Mouse (Mus musculus): Measurements from ENCODE around the gene Bsn. TPM values are rescaled to one million over a fixed set of nuclear protein-coding genes. Genes with fewer than 3 reads are reported as not detected.

Bsn gene
- total RNA-seq, 2 experiments from 2014 or later, result 0.07 to 0.11 TPM

DNA sequence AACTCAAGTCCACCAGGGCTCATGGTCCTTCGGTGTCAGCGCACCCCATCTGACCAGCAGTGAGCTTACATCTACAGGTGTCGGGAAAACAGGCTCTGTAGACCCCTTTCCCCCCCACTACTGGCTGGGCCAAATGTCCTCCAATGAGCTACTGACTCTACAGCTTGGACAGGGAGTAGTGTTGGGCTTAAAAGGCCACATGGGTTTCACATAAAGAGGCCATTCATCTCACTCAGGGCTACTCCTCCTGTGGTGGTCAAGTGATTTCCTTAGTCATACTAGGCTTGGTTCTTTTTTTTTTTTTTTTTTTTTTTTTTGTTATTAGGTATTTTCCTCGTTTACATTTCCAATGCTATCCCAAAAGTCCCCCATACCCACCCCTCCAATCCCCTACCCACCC lies 66.3 kb downstream of the Bsn start:
- DNase-seq, result no peak

DNA sequence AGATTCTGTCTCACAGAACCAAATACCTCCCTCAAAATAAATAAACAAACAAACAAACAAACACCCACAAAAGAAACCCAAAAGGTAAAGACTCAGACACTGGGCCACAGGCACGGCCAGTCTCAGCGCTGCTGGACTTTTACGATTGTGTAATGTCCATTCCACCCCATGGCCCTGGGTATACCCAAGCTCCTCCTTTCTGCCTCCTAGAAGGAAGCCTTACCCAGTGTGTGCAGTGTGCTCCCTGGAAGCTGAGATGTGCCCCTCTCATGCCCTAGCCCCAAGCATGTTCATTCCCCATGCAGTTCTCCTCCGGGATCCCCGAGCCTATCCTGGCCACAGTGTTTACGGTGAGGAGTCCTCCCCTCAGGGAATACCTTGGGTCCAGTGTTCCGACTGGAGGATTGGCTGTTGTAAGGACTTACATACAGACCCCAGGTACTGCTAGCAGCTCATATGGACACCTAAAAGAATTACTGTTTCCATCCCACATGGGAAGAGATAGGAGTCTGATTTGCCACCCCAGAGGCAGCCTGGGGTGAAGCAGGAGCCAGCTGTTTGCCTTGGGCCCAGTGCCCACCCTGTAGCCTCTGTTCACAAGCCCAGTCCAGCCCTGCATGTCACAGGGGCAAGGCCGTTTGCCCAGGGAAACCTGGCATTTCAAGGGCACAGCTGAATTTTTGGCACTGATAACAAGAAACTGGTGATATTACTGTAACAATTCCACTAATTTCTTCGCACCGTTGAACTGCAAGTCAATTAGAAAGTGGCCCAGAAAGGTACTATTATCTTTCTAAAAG lies 68.8 kb downstream of the Bsn start:
- no peak for DNase-seq

DNA sequence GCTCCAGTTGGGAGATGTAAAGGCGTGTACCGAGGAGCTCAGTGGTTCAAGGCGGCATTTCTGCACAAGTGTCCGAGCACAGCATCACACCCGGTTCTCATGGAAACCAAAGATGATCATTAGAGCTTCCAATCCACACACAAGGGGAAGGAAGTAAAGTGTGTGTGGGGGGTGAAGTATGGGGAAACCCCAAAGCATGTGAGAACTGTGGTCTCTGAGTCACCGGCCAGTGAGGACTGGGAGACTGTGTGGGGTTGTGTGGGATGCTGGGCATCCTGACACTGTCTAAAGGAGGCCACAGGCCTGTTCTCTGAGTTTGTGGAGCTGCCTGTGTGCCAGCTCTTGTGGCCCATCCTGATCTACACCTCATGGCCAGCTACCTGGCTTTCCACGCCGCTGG lies 69.5 kb downstream of the Bsn start:
- no peak for DNase-seq

DNA sequence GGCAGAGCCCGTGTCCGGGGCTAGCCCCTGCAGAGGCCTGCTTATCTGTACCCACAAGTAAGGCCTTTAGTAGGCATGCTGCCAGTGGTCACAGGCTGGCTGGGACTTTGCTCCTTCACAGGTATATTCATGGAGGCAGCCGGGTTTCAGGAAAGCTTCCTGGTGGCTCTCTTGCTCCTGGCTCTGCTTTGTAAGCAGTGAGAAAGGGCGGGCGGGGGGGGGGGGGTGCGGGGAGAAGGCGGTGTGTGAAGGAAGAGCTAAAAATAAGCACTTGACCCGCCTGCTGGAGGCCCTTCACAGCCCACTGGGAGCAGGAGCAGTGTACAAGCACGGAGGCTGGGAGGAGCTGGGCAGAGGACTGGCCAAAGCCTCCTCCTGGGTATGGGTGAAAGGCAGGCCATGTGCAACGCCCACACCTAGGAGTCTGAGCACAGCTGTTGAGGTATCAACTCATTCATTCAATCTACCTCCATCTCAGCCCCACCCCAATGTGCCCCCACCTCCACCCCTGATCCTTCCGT lies 70.2 kb downstream of the Bsn start:
- DNase-seq, result peak; percentile 59

DNA sequence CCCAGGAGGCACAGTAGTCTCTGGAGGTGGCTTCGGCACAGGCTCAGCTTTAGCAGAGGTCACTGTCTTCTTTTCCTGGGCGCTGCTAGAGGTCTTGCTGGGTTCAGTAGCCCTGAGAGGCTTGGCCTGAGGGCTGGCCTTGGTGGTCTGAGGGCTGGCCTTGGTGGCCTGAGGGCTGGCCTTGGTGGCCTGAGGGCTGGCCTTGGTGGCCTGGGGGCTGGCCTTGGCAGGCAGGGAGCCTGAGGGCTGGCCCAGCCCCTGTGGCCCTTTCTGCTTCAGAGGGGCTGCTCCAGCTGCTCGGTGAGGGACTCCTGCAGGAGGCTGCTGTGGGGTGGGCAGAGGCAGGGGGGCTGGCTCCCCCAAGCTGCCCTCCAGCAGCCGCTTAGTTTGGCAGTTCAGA lies 73.0 kb downstream of the Bsn start:
- DNase-seq, result no peak

DNA sequence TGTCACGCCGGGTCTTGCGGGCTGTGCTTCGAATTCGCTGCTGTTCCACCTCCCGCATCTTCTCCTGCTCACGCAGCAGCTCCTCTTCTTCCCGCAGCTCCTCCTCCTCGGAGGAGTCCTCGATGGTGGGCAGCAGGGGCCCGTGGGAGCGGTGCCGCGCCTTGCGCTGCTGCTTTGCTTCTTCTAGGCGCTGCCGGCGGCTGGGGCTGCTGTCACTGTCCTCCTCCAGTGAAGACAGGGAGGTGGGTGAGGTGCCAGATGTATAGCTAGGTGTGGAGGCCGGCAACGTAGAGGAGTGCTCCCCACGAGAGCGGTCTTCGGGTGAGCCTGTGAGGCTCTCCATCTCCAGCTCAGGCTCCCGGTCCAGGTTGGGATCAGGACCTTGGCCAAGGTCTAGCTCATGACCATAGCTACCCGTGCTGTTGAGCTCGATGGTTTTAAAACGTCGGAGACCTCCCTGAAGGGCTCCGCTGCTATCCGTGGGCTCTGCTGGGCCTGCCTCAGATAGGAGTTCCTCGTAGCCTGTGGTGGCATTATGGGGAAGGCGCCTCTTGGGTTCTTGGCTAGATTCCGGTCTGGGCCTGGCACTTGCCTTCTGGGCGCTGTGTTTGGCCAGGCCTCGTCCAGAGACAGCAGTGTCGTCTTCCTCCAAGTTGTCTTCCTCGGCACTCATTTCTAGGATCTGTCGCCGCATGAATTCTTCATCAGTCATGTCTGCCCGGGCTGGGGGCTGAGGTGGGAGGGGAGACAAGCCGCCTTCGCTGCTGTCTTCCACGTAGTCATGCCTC lies 74.7 kb downstream of the Bsn start:
- DNase-seq, result no peak

DNA sequence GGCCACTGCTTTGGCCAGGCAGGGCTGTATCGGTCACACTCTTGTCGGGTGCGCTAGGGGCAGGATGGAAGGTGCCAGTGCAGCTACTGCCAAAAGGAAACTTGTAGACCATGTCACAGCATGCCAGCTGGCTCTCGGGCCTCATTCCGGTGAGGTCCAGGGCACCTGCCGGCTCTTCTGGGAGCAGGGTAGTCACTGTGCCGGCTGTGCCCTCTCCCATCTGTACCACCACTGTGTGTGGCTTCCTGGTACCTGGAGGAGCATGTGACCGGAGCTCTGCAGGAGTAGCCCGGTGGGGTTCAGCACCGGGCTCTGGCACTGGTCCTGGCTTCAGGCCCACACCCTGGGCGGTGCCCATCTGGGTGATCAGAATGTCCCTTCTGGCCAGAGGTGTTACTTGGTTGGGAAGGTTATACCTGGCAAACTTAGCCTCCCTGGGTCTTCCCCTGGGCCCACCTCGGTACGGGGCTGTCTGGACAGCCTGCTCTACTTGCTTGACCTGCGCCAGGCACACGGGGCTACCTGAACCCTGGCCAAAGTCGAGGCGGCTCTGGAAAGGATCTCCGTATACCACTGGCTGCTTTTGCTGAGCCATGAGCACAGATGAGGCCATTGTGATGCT lies 77.4 kb downstream of the Bsn start:
- no peak for DNase-seq

DNA sequence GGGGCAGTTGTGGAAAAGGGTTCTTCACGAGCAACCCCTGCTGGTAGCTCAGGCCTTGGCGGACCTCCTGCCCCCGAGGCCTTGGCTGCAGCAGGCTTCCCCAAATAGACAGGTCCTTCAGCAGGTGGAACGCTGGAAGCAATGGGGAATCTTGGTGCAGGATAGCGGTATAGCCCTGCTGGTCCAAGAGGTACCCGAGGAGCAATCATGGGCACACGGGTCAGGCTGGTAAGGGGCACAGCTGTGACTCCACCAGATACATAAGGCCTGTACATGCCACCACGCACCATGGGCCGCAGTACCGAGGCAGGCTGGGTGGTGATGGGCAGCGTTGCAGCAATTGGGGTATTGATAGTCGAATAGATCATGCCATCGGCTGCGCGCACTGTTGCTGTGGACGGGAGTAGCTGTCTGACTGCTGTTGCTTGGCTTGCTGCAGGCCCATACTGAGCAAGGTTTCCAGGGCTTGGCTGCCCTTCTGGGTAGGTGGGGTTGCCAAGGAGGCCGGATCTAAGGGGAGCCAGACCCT lies 78.5 kb downstream of the Bsn start:
- DNase-seq, result no peak

DNA sequence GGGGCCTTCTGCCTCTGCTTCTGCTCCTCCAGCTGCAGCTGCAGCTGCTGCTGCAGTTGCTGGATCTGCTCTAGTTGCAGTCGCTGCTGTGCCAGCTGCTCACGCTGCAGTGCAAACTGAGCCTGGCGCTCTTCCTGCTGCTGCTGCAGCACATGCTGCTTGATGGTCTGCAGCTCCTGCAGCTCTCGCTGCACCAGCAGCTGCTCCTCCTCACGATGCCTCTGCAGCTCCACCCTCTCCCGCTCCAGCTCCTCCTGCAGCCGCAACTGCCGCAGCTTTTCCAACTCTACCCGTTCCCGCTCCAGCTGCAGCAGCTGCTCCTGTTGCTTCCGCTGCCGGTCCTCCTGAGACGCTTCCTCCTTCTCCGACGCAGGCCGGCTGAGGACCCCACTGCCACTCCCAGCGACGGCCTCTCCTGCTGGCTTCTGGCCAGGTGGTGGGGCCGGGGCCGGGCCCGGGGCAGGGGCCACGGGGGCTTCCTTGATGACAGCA lies 79.0 kb downstream of the Bsn start:
- DNase-seq, result peak; percentile 24

DNA sequence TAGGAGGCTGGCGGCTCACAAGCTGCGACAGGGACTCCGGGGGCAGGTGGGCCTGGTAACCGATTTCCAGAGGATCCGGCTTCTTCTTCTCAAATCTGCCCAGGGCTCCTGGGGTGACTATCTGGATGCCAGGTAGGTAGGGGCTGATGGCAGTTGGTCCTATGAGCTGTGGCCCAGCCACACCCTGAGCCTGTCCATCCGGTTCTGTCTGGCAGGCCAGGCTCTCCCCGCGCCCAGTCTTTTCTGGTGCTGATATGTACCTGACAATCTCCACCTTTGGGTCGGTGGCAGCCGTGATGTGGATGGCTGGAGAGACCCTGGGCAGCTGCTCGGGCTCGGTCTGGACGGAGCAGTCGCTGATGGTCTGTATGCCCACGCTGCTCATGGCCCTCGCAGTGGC lies 80.0 kb downstream of the Bsn start:
- no peak for DNase-seq

DNA sequence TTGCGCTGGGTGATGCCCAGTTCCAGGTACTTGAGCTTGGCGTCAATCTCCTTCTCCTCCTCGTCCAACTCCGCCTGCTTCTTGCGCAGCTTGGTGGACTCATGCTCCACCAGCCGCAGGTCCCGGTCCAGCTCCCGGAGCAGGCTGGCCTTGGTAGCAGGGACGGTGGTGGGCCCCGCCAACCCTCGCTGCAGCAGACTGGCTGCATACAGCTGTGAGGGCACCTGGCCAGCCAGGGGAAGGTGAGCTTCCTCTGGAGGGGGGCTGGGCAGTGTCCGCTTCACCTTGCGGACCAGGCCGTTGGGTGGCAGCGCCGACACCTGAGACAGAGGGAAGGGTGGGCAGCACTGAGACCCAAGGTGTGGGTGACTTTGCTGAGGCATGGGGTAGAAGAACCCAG lies 82.3 kb downstream of the Bsn start:
- DNase-seq, result no peak

DNA sequence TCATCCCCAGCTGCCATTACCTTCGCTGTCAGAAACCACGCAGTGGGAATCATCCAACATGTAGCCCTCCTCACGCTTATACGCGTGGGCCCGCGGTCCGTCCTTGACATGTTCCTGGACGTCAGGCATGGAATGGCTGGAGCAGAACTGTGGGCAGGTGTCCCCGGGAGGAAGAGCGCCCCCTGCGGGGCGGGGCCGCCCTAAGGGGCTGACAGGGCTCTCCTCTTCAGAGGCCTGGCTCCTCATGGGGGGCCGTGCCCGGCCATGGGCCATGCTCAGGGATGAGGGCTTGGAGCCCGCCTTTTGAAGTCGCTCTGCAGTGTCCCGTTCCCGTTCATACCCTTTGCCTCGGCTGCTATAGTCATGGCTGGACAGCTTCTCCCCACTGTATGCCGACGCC lies 84.1 kb downstream of the Bsn start:
- no peak for DNase-seq

DNA sequence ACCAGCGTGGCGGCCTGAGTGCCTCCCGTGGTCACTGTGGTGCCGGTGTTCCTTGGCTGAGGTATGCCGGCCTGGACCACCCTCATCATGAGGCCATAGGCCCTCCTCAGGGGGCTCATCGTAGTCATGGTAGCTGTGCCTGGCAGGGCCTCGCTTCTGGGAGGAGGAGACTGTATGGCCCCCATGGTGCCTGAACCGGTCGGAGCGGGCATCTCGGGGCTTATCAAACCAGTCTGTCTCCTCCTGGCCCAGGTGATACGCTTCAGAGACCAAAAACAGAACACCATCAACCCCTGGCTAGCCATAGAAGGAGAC lies 84.7 kb downstream of the Bsn start:
- DNase-seq, result no peak

DNA sequence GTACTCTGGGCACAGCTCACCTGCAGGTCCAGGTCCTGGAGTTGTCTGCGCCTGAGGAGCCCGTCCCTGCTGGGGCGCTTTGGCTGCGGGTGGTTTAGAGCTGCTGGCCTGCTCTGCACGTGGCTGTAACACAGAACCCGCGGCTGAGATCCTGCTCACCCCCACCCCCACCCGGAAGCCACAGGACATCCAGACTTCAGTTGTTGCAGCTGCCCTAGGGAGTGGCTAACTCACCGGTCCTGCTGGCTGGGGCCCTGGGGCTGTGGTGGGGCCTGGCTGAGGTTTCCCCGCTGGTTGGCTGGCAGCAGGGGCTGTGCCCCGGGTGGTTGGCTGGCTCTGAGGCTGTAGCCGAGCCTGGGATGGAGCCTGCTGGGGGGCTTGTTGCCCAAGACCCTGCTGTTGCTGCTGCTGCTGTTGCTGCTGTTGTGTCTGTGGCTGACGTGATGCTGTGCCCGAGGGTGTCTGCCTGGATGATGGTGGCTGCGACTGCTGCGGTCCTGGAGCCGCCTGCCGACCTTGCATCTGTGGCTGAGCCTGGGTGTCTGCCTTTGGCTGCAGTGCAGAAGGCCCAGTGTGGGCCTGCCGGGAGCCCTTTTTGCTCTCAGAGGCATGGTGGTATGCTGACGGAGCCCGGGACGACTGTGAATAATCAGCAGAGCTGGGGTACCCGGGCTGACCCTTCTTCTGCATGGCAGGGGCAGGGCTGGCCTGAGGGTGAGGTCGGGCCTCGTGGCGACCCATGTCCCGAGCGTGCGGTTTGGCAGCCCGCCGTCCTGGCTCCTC lies 85.2 kb downstream of the Bsn start:
- no peak for DNase-seq

DNA sequence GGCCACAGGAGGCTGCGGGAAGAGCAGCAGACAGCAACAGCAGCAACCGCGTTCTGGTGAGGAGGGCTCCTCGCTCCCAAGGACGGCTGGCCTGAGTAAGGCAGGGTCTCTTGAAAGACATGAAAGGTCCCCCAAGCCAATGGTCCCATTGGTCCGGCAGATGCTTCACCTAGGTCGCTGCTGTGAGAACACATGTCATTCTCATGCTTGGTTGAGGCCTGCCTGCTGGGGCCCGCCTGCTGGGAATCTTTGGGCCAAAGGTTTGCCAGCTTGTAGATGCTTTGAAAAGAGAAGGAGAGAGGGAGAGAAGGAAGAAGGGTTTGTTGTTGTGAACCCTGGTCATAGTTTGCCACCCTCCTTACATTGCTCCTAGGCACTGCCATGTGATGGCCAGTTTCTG lies 90.6 kb downstream of the Bsn start:
- no peak for DNase-seq

DNA sequence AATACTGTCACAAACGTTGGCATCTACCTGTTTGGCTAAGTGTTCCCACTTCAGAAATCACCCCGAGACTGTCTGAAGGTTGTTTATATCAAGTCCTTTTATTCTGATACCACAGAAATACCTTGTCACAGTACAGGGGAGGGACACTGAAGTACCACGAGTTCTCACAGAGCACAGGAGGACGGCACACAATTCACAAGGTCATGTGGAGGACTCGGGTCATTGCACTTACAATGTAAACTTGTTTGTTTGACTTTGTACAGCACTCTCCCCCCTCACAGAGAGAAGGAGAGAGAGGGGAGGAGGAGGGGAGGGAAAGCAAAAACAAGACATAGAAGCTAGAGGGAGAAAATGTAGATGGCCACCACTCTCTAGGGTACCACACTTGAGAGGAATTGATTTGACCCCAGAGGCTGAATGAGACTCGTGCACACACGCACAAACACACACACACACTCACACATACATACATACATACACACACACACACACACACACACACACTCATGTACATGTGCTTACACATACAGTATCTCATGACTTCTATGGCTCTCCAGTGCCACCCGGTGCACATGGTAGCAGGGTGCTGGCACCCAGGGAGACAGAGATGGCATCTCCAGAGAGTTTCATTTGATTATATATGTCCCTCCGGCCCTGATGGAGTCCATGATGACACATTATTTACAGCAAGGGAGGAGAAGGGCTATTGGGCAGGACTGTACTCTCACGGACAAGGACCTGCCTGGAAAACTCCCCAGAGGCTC lies 94.1 kb downstream of the Bsn start:
- no peak for DNase-seq

DNA sequence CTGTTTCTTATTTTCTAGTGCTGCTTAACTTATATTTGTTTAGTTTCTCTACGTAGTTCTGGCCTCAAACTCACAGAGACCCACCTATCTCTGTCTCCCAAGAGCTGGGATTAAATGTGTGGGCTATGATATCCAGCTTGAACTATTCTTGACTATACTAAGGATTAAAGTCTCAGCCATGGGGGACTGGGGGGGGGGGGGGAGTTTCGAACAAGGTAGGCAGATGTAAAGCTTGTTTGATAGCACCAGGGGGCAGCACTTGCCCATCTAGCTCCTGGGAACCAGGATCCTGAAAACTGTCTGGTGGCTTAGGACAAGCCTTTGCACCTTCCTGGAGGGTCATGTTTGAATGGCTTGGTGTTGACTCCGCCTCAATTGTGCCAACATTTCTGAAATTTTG lies 94.7 kb downstream of the Bsn start:
- peak; percentile 79 for DNase-seq

DNA sequence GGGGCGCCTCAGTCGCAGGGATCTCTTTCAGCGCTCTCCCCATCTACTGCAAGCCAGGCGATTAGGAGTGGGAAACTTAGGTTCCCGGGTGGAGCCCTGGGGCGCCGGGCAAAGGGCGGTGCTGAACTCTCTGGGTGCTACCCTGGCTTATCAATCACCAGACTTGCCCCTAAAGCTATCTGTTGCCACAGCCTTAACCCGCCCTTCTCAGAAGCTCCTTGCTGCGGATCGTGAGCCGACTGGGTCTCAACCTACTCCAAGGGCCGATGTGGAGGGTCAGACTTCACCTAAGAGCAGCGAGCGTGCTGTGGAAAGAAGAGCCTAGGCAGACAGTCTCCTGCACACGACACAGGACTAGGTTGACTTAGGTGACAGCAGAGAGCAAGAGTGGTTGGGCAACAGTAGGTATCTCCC lies 95.2 kb downstream of the Bsn start:
- DNase-seq, result peak; percentile 32

DNA sequence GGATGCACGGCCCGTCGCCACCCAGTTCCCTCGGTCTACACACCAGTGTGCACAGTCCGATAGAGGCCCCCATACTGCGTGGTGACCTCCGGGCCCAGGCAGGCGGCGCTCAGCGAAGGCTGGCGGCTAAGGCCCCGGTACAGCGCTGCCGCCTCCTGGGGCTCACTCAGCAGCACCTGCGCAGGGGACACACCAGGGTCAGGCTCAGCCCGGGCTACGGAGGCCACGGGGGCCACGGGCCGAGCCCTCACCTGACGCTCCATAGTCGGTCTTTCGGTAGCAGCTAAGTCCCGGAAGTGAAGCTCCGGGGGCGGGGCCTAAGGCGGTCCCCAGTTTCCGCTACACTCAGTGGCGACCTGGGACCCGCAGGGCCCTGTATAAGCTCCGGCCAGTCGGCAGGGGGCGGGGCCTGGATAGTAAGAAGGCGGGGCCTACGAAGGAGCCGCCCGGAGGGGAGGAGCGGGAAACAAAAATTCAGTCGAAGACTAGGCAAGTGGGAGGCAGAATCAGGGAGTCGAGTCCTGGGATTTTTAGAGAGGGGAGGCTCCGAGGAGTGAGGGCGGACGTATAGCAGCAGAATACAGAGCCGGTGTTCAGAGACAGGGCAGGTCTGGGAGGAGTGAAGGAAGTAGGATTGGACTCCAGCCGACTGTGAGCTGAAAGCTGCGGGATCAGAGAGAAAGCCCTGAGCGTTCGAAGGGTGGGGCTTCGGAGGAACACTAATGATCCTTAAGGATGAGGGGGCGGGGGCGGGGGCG lies 95.8 kb downstream of the Bsn start, which contains the start of gene Apeh:
Apeh (minus strand) TSS at position 423 of the 758 bp plus-strand sequence.
- peak; percentile 97 for DNase-seq

DNA sequence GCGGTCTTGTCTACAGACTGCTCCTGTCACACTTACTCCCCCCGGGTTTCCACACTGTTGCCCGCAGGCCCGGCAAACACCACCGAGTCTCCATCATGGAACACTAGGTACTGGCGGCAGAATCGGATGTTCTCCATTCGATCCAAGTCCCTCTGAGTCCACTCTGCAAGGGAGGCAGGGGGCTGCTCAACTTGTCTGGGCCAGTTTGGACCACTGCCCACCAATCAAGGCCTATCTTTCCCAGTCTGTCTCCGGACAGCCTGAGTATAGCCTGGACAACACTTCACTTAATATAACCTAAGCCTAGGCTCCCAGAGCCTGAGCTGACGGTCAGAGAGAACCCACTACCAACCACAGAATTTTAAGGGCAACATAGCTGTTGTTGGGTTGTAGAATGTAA lies 96.6 kb downstream of the Bsn start:
- DNase-seq, result no peak
